Mouse (Mus musculus): ENCODE data around the gene Rbm47.

DNA sequence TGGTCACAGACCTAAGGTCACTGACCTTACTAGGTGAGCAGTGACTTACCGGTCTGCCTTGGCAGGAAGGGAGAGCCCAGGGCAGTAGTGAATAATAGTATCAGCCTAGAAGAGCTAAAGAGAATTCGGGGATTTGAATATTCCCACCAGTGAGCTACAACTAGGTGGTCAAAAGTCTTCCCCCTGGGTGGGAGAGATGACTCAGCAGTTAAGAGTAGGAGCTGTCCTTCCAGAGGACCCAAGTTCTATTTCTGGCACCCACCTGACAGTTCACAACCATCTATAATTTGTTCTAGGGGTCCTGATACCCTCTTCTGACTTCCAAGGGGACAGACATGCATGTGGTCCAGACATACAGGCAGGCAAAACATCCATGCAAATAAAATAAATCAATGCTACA lies 102.6 kb downstream of the Rbm47 start:
- no peak for TF ChIP-seq POLR2A (IDR thresholded peaks at IDR 0.05; ENCODE audit: borderline replicate concordance, extremely low read depth, low read depth, low read length)
- no peak for TF ChIP-seq CTCF (IDR thresholded peaks at IDR 0.05; ENCODE audit: insufficient read depth, low read length)
